Mouse (Mus musculus) spleen, postnatal 10 days (tissue): ENCODE data around the gene Gm49322.
A peak's percentile ranks its signal among the peaks of the same experiment; 100 is the strongest.
"Not testable (repeated sequence)": the region's sequence is repeated elsewhere in the genome, so short reads cannot be mapped to it uniquely, and the experiment has no call there.

Experiments used
- DNase-seq, 2 experiments: peaks; one replicate each; pipeline ENCODE4 v3.0.0; 2021 to 2022; ENCODE audit warnings: low spot score in 2 of 2

The Gm49322 gene

DNA sequence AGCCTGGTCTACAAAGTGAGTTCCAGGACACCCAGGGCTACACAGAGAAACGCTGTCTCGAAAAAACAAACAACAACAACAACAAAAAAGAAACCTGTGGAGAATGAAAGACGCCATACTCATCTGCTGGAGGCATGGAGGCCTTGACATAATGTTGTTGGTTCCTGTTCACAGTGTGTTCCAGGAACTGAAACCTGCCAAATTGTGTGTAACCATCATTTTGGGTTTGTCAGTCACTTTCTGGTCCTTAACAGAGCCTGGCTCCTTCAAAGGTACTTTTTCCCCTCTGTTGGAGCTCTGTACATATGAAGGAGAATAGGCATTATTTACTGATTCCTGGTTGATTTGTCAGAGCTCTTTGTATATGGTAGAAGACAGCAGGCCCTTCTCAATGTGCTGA lies 6.1 kb downstream of the Gm49322 start:
- no peak for DNase-seq

GRCm38 (mm10) chr10:80613821-80614220 lies 8.0 kb downstream of the Gm49322 start:
- no peak for DNase-seq

- DNase-seq: no peak
Observed at GRCm38 (mm10) chr10:80614351-80614750, 8.5 kb downstream of the Gm49322 start.

DNA sequence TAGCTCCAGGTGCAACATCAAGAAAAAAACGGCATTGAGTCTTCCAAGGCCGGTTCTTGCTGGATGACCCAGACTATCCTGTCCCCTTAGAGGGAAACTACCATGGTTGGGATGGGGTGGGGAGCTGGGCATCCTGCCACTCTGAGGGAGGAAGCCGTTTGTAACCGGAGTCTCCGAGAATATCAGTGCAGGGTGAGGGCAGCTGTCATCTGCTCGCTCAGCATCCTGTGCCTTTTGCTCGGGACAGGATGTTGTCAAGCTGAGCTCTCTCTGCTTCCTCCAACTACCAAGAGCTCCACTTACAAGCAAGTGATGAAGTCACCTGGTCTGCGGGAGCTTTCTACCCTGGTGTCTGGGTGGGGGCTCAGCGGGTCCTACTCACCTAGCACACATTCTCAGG lies 12.4 kb downstream of the Gm49322 start:
- DNase-seq: peak in 1 of 2 experiments; percentile 58

DNA sequence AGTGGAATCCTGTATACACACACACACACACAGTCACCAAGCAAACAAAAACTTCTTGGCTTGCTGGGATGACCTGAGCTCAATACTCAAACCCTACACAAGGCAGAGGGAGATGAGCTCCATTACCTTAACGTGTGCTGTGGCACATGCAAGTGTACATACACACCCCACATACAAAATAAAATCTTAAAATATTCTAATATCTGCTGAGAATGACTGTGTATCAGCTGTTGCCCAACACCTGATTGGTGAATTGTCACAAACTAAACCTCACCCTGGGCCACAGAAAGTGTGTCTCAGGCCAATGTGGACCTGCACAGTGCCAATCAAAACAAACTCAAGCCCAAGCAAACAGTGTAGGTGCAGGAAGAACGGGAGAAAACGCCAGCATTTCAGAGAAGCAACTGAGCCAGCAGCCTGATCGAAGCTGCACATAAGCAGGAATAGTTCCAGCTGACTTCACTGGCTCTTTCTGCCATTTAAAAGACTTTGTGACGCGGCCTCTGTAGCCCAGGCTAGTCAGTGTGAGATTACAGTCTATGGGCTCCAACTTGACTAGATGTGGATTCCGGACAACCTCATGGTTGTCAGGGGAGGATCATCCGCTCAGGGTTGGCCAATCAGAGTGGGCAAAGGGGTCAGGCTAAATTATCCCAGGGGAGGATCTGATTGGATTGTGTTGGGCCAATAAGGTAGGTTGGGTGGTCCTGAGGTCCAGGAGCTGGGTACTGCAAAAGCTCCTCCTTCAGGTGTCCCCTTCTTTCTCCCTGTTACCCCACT lies 13.8 kb downstream of the Gm49322 start:
- no peak for DNase-seq

- DNase-seq: no peak
Observed at GRCm38 (mm10) chr10:80620365-80620764, 14.5 kb downstream of the Gm49322 start.

DNA sequence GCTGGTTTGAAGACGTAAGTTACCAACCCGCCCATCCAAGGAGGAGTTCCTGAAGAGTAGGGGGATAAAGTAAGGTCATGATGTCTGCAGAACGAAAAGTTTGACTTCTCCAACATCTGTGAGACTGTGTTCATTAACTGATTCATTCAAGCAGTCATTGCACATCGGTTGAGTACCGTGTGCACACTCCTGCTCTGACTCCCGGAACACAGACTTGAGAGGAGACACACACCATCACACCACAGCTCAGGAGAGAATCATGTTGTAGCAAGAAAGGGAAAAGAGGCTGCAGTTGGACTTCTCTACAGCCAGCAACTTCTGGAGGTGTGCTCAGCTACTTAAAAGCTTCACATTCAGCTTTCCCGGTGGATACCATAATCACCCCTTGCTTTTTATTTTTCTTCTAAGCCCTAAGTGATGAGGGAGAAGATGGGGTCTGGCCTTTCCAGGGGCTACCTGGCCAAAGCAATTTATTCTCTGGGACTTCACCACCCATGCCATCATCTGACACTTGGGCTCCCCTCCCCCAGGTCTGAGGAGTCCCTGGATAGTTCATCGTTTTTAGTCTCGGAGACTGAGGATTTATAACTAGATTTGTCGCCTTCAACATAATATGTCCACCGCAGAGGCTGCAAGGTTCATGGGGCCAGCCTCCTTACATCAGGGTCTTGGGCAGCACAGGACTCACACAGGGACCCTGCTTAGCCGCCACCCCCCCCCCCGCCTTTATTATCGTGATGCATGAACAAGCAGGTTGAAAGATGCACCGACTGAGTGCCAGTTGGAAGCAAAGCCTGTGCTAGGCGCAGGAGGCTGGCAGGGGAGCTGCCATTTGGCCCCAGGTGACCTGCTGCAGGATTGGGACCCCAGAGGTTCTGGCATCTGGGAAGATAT lies 15.2 kb downstream of the Gm49322 start:
- DNase-seq: no peak

- DNase-seq: no peak
Observed at GRCm38 (mm10) chr10:80621690-80621939, 15.8 kb downstream of the Gm49322 start.

- DNase-seq: peak; percentile 98 to 100
Observed at GRCm38 (mm10) chr10:80621940-80622660, 16.3 kb downstream of the Gm49322 start.

GRCm38 (mm10) chr10:80622661-80623456 lies 17.0 kb downstream of the Gm49322 start, which contains the start of gene Csnk1g2:
Csnk1g2 (plus strand) TSS chr10:80622838.
- peak in 1 of 2 experiments; percentile 84 for DNase-seq

DNA sequence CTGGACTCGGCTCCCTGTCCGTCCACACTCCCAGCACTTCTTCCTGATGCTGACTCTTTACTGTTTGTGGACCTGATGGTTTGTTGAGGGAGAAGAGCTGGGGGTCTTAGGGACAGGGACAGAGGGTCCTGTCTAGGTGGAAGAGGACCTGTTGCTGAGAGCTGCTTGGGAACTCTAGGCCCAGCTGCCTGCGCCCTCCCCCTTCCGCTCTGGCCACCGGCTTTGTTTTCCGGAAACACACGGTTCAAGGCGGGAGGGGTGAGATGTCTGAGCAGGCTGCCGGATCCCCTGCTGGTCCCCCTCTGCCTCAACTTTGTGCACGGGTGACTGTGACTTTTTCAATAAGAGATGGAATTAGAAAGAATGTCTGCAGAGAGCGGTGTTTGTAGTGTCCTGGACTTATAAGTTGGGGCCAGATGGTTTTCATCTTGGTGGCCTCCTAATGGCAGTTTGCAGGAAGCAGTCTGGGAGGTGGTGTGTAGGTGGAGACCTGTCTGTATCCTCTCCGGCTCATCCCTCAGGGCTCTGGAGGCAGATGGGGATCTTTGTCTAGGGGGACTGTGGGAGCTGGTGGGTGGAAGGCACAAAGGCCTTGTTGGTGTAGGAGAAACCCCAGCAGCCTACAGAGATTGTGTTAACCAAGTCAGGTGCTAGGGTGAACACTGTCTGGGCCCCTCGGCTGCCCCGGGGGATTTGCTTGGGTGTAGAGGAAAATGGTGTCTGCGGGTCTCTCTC lies 17.8 kb downstream of the Gm49322 start:
- DNase-seq: peak; percentile 61 to 79

DNA sequence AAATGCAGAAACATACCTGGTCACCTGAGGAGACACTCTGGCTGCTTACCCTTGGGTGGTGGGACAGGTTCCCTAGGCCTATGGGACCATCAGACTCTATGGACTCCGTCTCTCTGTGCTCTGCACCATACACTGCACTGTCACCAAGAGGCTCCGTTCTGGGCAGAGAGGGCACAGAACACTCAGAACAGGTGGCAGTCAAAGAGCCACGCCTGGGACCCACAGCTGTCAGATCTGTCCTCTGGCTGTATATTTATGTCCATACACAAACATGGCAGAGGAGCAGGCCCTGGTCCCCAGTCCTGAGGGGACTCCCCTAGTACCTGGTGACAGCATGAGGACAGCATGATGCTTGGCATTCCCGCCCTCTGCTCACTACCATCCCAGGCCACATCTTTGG lies 19.9 kb downstream of the Gm49322 start:
- DNase-seq: no peak

DNA sequence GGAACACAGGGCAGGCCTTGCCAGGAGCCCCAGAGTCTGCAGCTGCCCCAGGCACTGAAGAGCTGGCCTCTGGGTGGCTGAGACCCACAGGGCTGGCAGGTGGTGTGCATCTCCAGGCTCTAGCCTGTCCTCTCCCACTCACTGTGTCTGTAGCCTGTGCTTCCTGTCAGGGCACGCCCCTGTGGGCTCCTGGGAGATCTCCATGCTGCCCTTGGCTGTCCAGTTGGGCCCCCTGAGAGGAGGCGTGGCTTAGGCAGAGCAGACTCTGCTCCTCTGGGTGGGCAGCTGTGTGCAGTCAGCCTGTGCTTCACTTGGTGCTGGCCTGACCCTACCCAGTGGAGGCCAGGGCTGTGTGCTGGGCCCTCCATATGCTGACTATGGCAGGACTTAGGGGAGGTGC lies 21.9 kb downstream of the Gm49322 start:
- DNase-seq: no peak

DNA sequence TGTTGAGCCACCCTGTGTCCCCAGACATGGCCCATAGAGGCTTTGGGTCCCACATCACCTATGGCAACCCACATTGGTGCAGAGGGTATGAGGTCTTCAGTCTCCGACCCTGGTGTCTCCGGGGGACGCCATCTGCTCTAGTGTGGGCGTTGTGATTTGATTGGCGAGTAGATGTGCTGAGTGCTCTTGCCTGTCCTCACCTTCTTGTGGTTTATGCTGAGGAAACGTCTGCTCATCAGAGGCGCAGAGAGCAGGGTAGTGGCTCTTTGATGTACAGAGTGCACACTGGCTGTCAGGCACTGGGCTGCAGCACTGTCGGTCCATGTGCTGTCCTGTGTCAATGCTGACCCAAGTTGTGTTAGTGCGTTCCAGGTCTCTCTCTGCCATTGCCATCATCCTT lies 23.1 kb downstream of the Gm49322 start:
- no peak for DNase-seq

- DNase-seq: no peak
Observed at GRCm38 (mm10) chr10:80635345-80635744, 29.5 kb downstream of the Gm49322 start.

DNA sequence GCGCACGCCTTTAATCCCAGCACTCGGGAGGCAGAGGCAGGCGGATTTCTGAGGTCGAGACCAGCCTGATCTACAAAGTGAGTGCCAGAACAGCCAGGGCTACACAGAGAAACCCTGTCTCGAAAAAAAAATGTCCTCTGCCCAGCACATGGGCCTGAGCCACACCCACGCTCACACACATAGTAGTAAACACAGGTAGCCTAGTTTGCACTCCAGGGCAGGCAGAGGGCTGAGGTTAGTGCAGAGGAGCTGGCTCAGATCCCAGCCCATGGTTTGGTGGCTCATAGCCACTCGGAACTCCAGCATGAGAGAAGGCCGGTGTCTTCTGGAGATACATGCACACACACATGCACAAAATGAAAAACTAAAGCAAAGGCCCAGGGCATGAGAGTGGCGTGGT lies 41.1 kb downstream of the Gm49322 start:
- no peak for DNase-seq

DNA sequence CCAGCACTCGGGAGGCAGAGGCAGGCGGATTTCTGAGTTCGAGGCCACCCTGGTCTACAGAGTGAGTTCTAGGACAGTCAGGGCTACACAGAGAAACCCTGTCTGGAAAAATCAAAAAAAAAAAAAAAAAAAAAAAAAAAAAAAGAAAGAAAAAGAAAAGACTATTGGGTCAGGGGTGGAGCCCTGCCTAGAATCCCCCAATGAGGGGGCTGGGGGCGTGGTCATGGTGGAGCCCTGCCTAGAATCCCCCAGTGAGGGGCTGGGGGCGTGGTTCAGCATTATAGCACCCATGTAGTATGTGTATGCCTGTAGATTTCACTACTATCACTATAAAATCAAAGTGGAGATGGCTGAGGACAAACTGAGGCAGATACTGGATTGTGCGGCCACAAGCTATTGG lies 44.1 kb downstream of the Gm49322 start:
- DNase-seq: not testable (repeated sequence)

- DNase-seq: no peak
Observed at GRCm38 (mm10) chr10:80650392-80650791, 44.6 kb downstream of the Gm49322 start.

DNA sequence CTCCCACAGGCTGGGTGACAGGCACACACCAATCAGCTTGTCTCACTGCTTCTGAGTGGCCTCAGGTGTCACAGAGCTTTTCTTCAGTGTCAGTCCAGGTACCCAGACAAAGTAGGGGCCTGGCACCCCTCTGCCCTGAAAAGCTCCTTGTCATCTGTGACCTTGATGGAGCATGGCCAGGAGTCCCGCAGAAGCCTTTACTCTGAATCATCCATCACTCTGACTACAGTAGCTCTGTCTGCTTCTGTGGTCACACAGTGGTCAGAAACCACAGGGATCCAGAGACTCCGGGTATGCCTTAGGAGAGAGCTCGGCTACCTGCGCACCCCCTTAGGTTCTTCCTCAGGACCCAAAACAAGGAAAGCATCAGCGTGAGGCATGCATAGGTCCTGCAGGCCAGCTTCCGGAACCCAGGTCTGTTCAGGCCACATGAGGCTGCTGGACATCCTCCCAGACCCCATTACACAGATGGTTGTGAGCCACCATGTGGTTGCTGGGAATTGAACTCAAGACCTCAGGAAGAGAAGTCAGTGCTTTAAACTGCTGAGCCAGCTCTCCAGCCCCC lies 47.4 kb downstream of the Gm49322 start:
- no peak for DNase-seq

DNA sequence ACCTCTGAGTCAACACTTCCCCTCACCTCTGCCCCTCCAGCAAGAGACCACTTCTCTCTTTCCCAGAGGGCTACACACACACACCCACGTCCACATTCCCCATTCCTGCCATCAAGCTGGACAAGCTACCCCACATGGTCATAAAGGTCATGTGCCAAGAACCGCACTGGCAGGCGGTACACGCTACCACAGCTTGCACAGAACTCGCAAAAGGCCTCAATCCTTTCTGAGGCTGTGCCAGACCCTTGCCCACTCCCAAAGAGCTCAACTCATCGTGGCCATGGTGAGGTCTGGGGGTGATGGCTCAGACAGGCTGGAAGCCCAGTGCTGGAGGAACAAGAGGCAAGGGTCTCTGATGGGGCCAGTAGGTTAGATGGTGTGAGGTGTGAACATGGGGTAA lies 49.0 kb downstream of the Gm49322 start:
- DNase-seq: no peak
